Mouse (Mus musculus): ENCODE data around the gene Itpa.

The Itpa gene

DNA sequence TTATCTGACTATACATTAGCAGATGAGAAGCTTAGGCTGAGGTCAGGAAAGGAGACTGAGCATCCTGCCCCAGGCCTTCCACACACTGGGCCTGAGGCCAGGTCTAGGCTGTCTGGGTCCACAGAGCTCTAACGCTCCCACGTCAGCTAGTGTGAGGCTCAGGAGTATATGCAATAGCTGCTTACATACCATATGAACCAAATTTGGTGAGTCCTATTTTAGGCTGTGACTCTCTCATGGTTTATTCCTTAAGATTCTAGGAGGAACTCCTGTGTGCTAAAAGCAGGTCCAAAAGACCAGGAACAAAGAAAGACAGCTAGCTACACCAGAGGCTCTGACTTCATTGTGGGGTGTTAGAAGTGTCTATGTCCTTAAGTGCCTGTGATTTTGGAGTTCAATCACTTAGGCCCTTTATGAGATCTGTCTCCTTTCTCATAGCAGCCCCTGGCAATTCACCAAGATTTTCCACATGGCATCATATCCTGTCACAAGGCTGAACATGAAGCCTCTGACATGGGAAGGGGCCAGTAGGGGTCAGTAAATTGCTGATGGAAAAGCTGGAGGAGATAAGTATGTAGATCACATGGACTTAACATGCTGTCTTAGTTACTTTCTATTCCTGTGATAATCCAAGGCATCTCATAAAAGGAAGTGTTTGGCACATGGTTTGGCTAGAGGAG, 61.6 kb downstream of the Itpa start:
- DNase-seq (ENCODE audit: low read depth): peak; percentile 26

DNA sequence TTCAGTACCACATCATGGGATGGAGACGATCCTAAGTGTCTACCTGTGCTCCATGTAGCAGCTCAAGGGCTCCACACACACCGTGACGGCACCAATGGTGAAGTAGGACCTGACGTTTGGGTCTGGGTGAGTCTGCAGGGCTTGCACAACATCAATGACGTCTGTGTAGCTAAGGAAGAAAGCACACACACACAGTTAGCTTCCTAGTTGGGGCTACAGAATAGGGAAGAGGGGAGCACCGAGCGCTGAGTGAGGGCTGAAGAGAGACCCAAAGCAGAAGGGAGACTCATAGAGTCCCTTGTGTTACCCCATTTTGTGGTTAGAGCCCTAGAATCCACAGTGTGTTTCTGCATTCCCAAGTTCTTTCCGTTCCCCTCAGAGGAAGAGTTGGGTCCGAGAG, 63.3 kb downstream of the Itpa start:
- no peak for DNase-seq (ENCODE audit: low read depth)

Data from NIH3T3 (cell line).